Mouse (Mus musculus) stomach, postnatal 0 days (tissue): ENCODE results near the gene Rpl10.

Experiments
- CTCF ChIP-seq: IDR thresholded peaks from 2 replicates; pipeline ENCODE4 v1.5.1; 2016; ENCODE audit warnings: antibody characterized with exemption, low read depth, mild to moderate bottlenecking, moderate library complexity
- EP300 ChIP-seq: optimal IDR thresholded peaks from 2 replicates; pipeline ENCODE3; 2016; ENCODE audit warnings: antibody characterized with exemption

DNA sequence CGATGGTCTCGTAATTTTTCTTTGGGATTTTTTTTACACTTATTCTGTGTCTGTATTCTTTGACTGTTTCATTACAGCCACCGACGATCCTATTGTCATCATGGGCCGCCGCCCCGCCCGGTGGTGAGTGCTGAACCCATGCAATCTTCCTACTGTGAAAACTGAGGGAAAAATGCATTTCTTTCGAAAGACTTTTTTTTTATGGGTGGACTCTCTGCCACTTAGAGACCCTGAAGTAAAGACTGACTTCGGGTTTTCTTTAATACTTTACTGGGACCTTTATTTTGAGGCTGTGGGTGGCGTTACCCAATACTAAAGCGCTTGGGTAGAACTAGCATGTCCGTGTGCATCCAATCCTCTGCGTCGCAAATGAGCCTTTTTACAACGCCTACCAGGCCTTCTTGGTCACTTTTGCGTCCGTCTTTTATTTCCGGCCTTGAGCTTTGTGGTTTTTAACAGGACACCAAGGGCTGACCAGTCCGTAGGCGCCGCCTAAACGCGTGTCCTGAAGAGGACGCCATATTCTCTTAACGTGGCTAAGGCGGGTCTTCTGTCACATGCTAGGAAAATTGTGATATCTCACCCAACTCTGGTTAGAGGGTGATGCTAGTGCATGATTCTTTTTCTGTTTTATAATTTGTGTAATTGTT lies 415 bp downstream of the Rpl10 start:
- TF ChIP-seq EP300 (no peak), CTCF (peak; percentile 4; the same call in 1 of the 2 replicates)
